24 mouse cellular contexts compared by ENCODE assay signal in genomic region chr13:43063355-43063754, GRCm38 (mm10).
A peak's percentile ranks its signal among the peaks of the same experiment; 100 is the strongest.
DNase-seq lines count a peak whose midpoint lies in the region; ATAC-seq and TF ChIP-seq lines count a peak whose summit lies in the region.
"Had no signal": no experiment of that assay in that cellular context is flagged by ENCODE, and none has a peak within 500 bp of the region (broad histone marks: within the 10 kb centered on the region; RNA-seq: fewer than 3 reads in every experiment).

No protein-coding gene starts in this region.

- DNase-seq in forebrain, embryonic 14.5 days (ENCODE audit: low spot score): peak; percentile 31
- DNase-seq in kidney, postnatal 0 days (ENCODE audit: low spot score): peak; percentile 26
- peak; percentile 6 for DNase-seq in MN1 (ENCODE audit: low spot score)
- DNase-seq in retina, adult 2 months (ENCODE audit: low read depth, low spot score): peak; percentile 32
- no peak for DNase-seq in gastrocnemius, postnatal 36 days
- DNase-seq: adrenal gland, postnatal 25 days; cerebellum, adult 9-10 months; gastrocnemius, postnatal 14 days; heart, adult 18-20 months; heart, postnatal 10 days; kidney, adult 8-10 months; kidney, postnatal 36 days; liver; right cerebral cortex, postnatal 25 days had no signal

- H3K4me1 ChIP-seq in forebrain, embryonic 14.5 days (ENCODE audit: control insufficient read depth, insufficient read depth, low read length): no peaks in the 10 kb centered on the region
- no peaks in the 10 kb centered on the region for H3K4me1 ChIP-seq in forebrain, embryonic 13.5 days
- H3K4me1 ChIP-seq in kidney, postnatal 0 days (replicated peaks; ENCODE audit: insufficient read depth, low read length): no peaks in the 10 kb centered on the region
- H3K4me1 ChIP-seq in kidney, embryonic 15.5 days: no peaks in the 10 kb centered on the region
- H3K4me1 ChIP-seq: heart, embryonic 12.5 days; hindbrain, embryonic 12.5 days; intestine, embryonic 15.5 days; limb, embryonic 10.5 days; liver, embryonic 15.5 days; neural tube, embryonic 15.5 days had no signal

- H3K36me3 ChIP-seq in forebrain, embryonic 14.5 days (ENCODE audit: control insufficient read depth, insufficient read depth, low read length): no peaks in the 10 kb centered on the region
- H3K36me3 ChIP-seq in forebrain, embryonic 13.5 days (ENCODE audit: poor library complexity, severe bottlenecking): 0 out of 2 replicates have a peak, but pooled peaks cover under 1% of the 10 kb centered on the region
- H3K36me3 ChIP-seq in kidney, postnatal 0 days (ENCODE audit: insufficient read depth, low read length): no peaks in the 10 kb centered on the region
- no peaks in the 10 kb centered on the region for H3K36me3 ChIP-seq in kidney, embryonic 15.5 days
- H3K36me3 ChIP-seq: heart, embryonic 12.5 days; hindbrain, embryonic 12.5 days; intestine, embryonic 15.5 days; limb, embryonic 10.5 days; liver, embryonic 15.5 days; neural tube, embryonic 15.5 days had no signal

- TF ChIP-seq CTCF in kidney, postnatal 0 days (IDR thresholded peaks at IDR 0.05; ENCODE audit: low read depth): no peak

- H3K4me3 ChIP-seq in forebrain, embryonic 14.5 days (ENCODE audit: low read depth, low read length): no peak overlapping the region
- H3K4me3 ChIP-seq in forebrain, embryonic 13.5 days: no peak overlapping the region
- no peak overlapping the region for H3K4me3 ChIP-seq in kidney, postnatal 0 days (replicated peaks; ENCODE audit: low read depth, low read length)
- H3K4me3 ChIP-seq in kidney, embryonic 15.5 days (replicated peaks): no peak overlapping the region
- H3K4me3 ChIP-seq: heart, embryonic 12.5 days; hindbrain, embryonic 12.5 days; intestine, embryonic 15.5 days; left cerebral cortex, adult 2 months; limb, embryonic 10.5 days; liver, embryonic 15.5 days; neural tube, embryonic 15.5 days had no signal

- WGBS in forebrain, embryonic 14.5 days: 27% methylated on average over 4 of the region's 4 CpGs
- WGBS in forebrain, embryonic 13.5 days: 48% methylated on average over 4 of the region's 4 CpGs
- WGBS in kidney, postnatal 0 days: 59% methylated on average over 4 of the region's 4 CpGs
- WGBS in kidney, embryonic 15.5 days: 62% methylated on average over 4 of the region's 4 CpGs

- no peak overlapping the region for H3K9ac ChIP-seq in forebrain, embryonic 14.5 days (ENCODE audit: low read length)
- H3K9ac ChIP-seq in forebrain, embryonic 13.5 days: no peak overlapping the region
- H3K9ac ChIP-seq in kidney, postnatal 0 days (ENCODE audit: low read depth, low read length): no peak overlapping the region
- no peak overlapping the region for H3K9ac ChIP-seq in kidney, embryonic 15.5 days
- H3K9ac ChIP-seq: heart, embryonic 12.5 days; hindbrain, embryonic 12.5 days; intestine, embryonic 15.5 days; liver, embryonic 15.5 days; neural tube, embryonic 15.5 days had no signal

- intact Hi-C loops in gastrocnemius, postnatal 36 days (cut with DNase I): no loop called here

- no peak for ATAC-seq in forebrain, embryonic 14.5 days
- ATAC-seq in forebrain, embryonic 13.5 days: no peak
- ATAC-seq in kidney, postnatal 0 days (replicated peaks; ENCODE audit: low FRiP score, low read depth): no peak
- ATAC-seq in kidney, embryonic 15.5 days (replicated peaks; ENCODE audit: low FRiP score): no peak
- no peak for ATAC-seq in megakaryocyte-erythroid progenitor cell, adult 5-6 weeks (replicated peaks; ENCODE audit: low FRiP score, low TSS enrichment, poor library complexity, severe bottlenecking)
- ATAC-seq: intestine, embryonic 15.5 days had no signal

- no peaks in the 10 kb centered on the region for H3K27me3 ChIP-seq in forebrain, embryonic 14.5 days (replicated peaks; ENCODE audit: control insufficient read depth, insufficient read depth, low read length)
- no peaks in the 10 kb centered on the region for H3K27me3 ChIP-seq in forebrain, embryonic 13.5 days
- H3K27me3 ChIP-seq in kidney, postnatal 0 days (ENCODE audit: insufficient read depth, low read length): no peaks in the 10 kb centered on the region
- H3K27me3 ChIP-seq in kidney, embryonic 15.5 days: no peaks in the 10 kb centered on the region
- H3K27me3 ChIP-seq: heart, embryonic 12.5 days; hindbrain, embryonic 12.5 days; intestine, embryonic 15.5 days; liver, embryonic 15.5 days; neural tube, embryonic 15.5 days had no signal

- no peaks in the 10 kb centered on the region for H3K9me3 ChIP-seq in forebrain, embryonic 14.5 days (replicated peaks; ENCODE audit: control insufficient read depth, low read length)
- H3K9me3 ChIP-seq in forebrain, embryonic 13.5 days (replicated peaks): no peaks in the 10 kb centered on the region
- no peaks in the 10 kb centered on the region for H3K9me3 ChIP-seq in kidney, postnatal 0 days (replicated peaks; ENCODE audit: low read length)
- H3K9me3 ChIP-seq in kidney, embryonic 15.5 days (replicated peaks): no peaks in the 10 kb centered on the region
- H3K9me3 ChIP-seq: heart, embryonic 12.5 days; hindbrain, embryonic 12.5 days; intestine, embryonic 15.5 days; limb, embryonic 10.5 days; liver, embryonic 15.5 days; neural tube, embryonic 15.5 days had no signal

- no peak overlapping the region for H3K27ac ChIP-seq in forebrain, embryonic 14.5 days (ENCODE audit: low read depth, low read length)
- no peak overlapping the region for H3K27ac ChIP-seq in forebrain, embryonic 13.5 days
- no peak overlapping the region for H3K27ac ChIP-seq in kidney, postnatal 0 days
- no peak overlapping the region for H3K27ac ChIP-seq in kidney, embryonic 15.5 days
- H3K27ac ChIP-seq: hindbrain, embryonic 12.5 days; intestine, embryonic 15.5 days; left cerebral cortex, adult 2 months; limb, embryonic 10.5 days; liver, embryonic 15.5 days; neural tube, embryonic 15.5 days had no signal

- H3K4me2 ChIP-seq in forebrain, embryonic 14.5 days (ENCODE audit: low read length): no peak overlapping the region
- H3K4me2 ChIP-seq in forebrain, embryonic 13.5 days: no peak overlapping the region
- H3K4me2 ChIP-seq in kidney, postnatal 0 days (ENCODE audit: low read length): no peak overlapping the region
- H3K4me2 ChIP-seq in kidney, embryonic 15.5 days: no peak overlapping the region
- H3K4me2 ChIP-seq: heart, embryonic 12.5 days; hindbrain, embryonic 12.5 days; intestine, embryonic 15.5 days; liver, embryonic 15.5 days; neural tube, embryonic 15.5 days had no signal

Comparison
In these comparisons a context has a peak if more than half of its experiments do, and no peak if none do; other contexts are left out.
1. DNase-seq: peak in forebrain, embryonic 14.5 days (single experiment), kidney, postnatal 0 days (single experiment), MN1 (single experiment) and retina, adult 2 months (single experiment); none in gastrocnemius, postnatal 36 days (0 of 2).